Mouse (Mus musculus): ENCODE data around the gene Bpifb9b. TPM values are rescaled to one million over a fixed set of nuclear protein-coding genes. Genes with fewer than 3 reads are reported as not detected.

The Bpifb9b gene
- polyA plus RNA-seq, 1 experiment from 2014 or later = 3.6 TPM

Other genes starting within 250 kb of the Bpifb9b start
- gene Bpifa3, start 176.9 kb upstream of the Bpifb9b start, polyA plus RNA-seq (2014; fragmentation: Nextera tagmentation; extraction: Ambion mirVana) = not detected in 2 replicates
- gene Bpifa1, start 164.3 kb upstream of the Bpifb9b start, polyA plus RNA-seq (2014; fragmentation: Nextera tagmentation; extraction: Ambion mirVana) = 92.3 and 176 TPM in 2 replicates
- not detected in 2 replicates for gene Bpifa5, start 144.6 kb upstream of the Bpifb9b start, polyA plus RNA-seq (2014; fragmentation: Nextera tagmentation; extraction: Ambion mirVana)
- 0.14 TPM in 1 of 2 replicates, not detected in the other for gene Bpifb1, start 116.4 kb upstream of the Bpifb9b start, polyA plus RNA-seq (2014; fragmentation: Nextera tagmentation; extraction: Ambion mirVana)
- gene Bpifb5, start 83.5 kb upstream of the Bpifb9b start, polyA plus RNA-seq (2014; fragmentation: Nextera tagmentation; extraction: Ambion mirVana) = 0.89 and 1.9 TPM in 2 replicates
- not detected in 2 replicates for gene Bpifb9a, start 49.4 kb upstream of the Bpifb9b start, polyA plus RNA-seq (2014; fragmentation: Nextera tagmentation; extraction: Ambion mirVana)
- 16.4 and 24.1 TPM in 2 replicates for gene Cdk5rap1, start 65.8 kb downstream of the Bpifb9b start, polyA plus RNA-seq (2014; fragmentation: Nextera tagmentation; extraction: Ambion mirVana)
- gene Snta1, start 100.9 kb downstream of the Bpifb9b start, polyA plus RNA-seq (2014; fragmentation: Nextera tagmentation; extraction: Ambion mirVana) = 8.6 and 10.4 TPM in 2 replicates
- 31.3 and 31.5 TPM in 2 replicates for gene Cbfa2t2, start 129.3 kb downstream of the Bpifb9b start, polyA plus RNA-seq (2014; fragmentation: Nextera tagmentation; extraction: Ambion mirVana)
- 0.63 and 0.78 TPM in 2 replicates for gene 1700003F12Rik, start 239.9 kb downstream of the Bpifb9b start, polyA plus RNA-seq (2014; fragmentation: Nextera tagmentation; extraction: Ambion mirVana)
- not detected in 2 replicates for gene Actl10, start 244.5 kb downstream of the Bpifb9b start, polyA plus RNA-seq (2014; fragmentation: Nextera tagmentation; extraction: Ambion mirVana)

Data from embryonic facial prominence, embryonic 14.5 days (tissue).